Mouse (Mus musculus) CD4-positive naive resting alpha-beta T cell, adult 57 days (primary cell): ENCODE data around the gene Anks1b. TPM values are rescaled to one million over a fixed set of nuclear protein-coding genes. Genes with fewer than 3 reads are reported as not detected.

Source experiments
- total RNA-seq: library from RNA; stranded (reverse); gene quantifications from one replicate; pipeline ENCODE4 v1.2.4, GENCODE M21; 2023

Gene Anks1b
- total RNA-seq, result not detected

GRCm38 (mm10) chr10:89873146-89873950, at the start of gene Anks1b:
Gene Anks1b (plus strand): TSS chr10:89873509.

Other genes with a start within 250 kb of the Anks1b start
- gene Scyl2, start 187.2 kb upstream of the Anks1b start, total RNA-seq, result 44.2 TPM
- gene Actr6, start 141.2 kb upstream of the Anks1b start, total RNA-seq, result 29.2 TPM
- 65.2 TPM for gene Uhrf1bp1l, start 128.5 kb upstream of the Anks1b start, total RNA-seq